Mouse (Mus musculus): ENCODE measurements at regions not wholly inside any gene's neighbourhood (a gene's known extent, or its start where the extent isn't known, plus 50 kb on each side); places are given as distances from the start of the nearest gene placed in this dataset.

- H3K9me3 ChIP-seq (ENCODE audit: control insufficient read depth), result no peaks in the 10 kb centered on the region
- TF ChIP-seq CTCF (IDR thresholded peaks at IDR 0.05; ENCODE audit: low read depth), result no peak
- no peaks in the 10 kb centered on the region for H3K36me3 ChIP-seq (ENCODE audit: control insufficient read depth, insufficient read depth)
- no peak overlapping the region for H3K9ac ChIP-seq (ENCODE audit: low read depth, low read length)
- no peak overlapping the region for H3K27ac ChIP-seq (ENCODE audit: low read depth, low read length)
- H3K4me3 ChIP-seq (ENCODE audit: low read depth, low read length), result no peak overlapping the region
- WGBS, result 96% methylated on average over 2 of the region's 2 CpGs
- no peaks in the 10 kb centered on the region for H3K27me3 ChIP-seq (replicated peaks; ENCODE audit: control insufficient read depth, insufficient read depth, low read length)
- no peak overlapping the region for H3K4me2 ChIP-seq (replicated peaks; ENCODE audit: low read depth)
- no peaks in the 10 kb centered on the region for H3K4me1 ChIP-seq (replicated peaks; ENCODE audit: control insufficient read depth, insufficient read depth, low read length)
- no peak for ATAC-seq
Measured at GRCm38 (mm10) chr16:24157753-24158152, 169.1 kb upstream of the Bcl6 start.

GRCm38 (mm10) chr16:24156729-24157430, 168.2 kb upstream of the Bcl6 start:
- 63% methylated on average over 6 of the region's 6 CpGs for WGBS
- no peaks in the 10 kb centered on the region for H3K4me1 ChIP-seq (replicated peaks; ENCODE audit: control insufficient read depth, insufficient read depth, low read length)
- no peak overlapping the region for H3K27ac ChIP-seq (ENCODE audit: low read depth, low read length)
- H3K36me3 ChIP-seq (ENCODE audit: control insufficient read depth, insufficient read depth), result no peaks in the 10 kb centered on the region
- H3K27me3 ChIP-seq (replicated peaks; ENCODE audit: control insufficient read depth, insufficient read depth, low read length), result no peaks in the 10 kb centered on the region
- H3K9me3 ChIP-seq (ENCODE audit: control insufficient read depth), result no peaks in the 10 kb centered on the region
- no peak overlapping the region for H3K4me2 ChIP-seq (replicated peaks; ENCODE audit: low read depth)
- no peak for ATAC-seq
- TF ChIP-seq CTCF (IDR thresholded peaks at IDR 0.05; ENCODE audit: low read depth), result no peak
- no peak overlapping the region for H3K9ac ChIP-seq (ENCODE audit: low read depth, low read length)
- H3K4me3 ChIP-seq (ENCODE audit: low read depth, low read length), result no peak overlapping the region

GRCm38 (mm10) chr16:24154816-24155357, 166.2 kb upstream of the Bcl6 start:
- WGBS, result 58% methylated on average over 4 of the region's 4 CpGs
- H3K27me3 ChIP-seq (replicated peaks; ENCODE audit: control insufficient read depth, insufficient read depth, low read length), result no peaks in the 10 kb centered on the region
- H3K36me3 ChIP-seq (ENCODE audit: control insufficient read depth, insufficient read depth), result no peaks in the 10 kb centered on the region
- H3K4me3 ChIP-seq (ENCODE audit: low read depth, low read length), result no peak overlapping the region
- H3K9me3 ChIP-seq (ENCODE audit: control insufficient read depth), result no peaks in the 10 kb centered on the region
- H3K27ac ChIP-seq (ENCODE audit: low read depth, low read length), result no peak overlapping the region
- ATAC-seq, result no peak
- H3K9ac ChIP-seq (ENCODE audit: low read depth, low read length), result no peak overlapping the region
- no peak for TF ChIP-seq CTCF (IDR thresholded peaks at IDR 0.05; ENCODE audit: low read depth)
- peaks cover 7% of the 10 kb centered on the region; the same call in 1 of the 2 replicates for H3K4me1 ChIP-seq (replicated peaks; ENCODE audit: control insufficient read depth, insufficient read depth, low read length)
- H3K4me2 ChIP-seq (replicated peaks; ENCODE audit: low read depth), result no peak overlapping the region

GRCm38 (mm10) chr16:24153943-24154342, 165.3 kb upstream of the Bcl6 start:
- no peaks in the 10 kb centered on the region for H3K27me3 ChIP-seq (replicated peaks; ENCODE audit: control insufficient read depth, insufficient read depth, low read length)

DNA sequence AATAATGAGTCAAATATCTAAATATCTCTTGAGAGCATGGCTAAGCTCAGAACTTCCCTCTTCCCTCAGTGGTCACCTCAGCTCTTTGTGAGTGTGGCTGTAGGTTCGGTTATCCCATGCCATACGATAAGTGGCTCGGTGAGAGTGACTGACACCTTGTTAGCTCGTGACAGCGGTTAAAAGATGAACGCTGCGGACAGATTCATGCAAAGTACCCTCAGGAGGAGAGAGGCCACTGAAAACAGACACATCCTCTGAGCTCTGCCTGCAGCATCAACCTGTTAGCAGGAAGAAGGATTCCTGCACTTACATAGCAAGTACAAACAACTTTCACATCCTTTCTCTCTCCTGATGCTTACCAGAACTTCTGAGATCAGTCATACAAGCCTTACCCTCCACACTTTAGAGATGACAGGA, 163.2 kb upstream of the Bcl6 start:
- Histone ChIP-seq H3K36me3 (ENCODE audit: control insufficient read depth, insufficient read depth) (no peaks in the 10 kb centered on the region), H3K27me3 (replicated peaks; ENCODE audit: control insufficient read depth, insufficient read depth, low read length) (no peaks in the 10 kb centered on the region), H3K9ac (ENCODE audit: low read depth, low read length) (no peak overlapping the region), H3K27ac (ENCODE audit: low read depth, low read length) (no peak overlapping the region), H3K9me3 (ENCODE audit: control insufficient read depth) (no peaks in the 10 kb centered on the region), H3K4me1 (replicated peaks; ENCODE audit: control insufficient read depth, insufficient read depth, low read length) (peaks cover 7% of the 10 kb centered on the region; the same call in 1 of the 2 replicates), H3K4me3 (ENCODE audit: low read depth, low read length) (no peak overlapping the region), H3K4me2 (replicated peaks; ENCODE audit: low read depth) (no peak overlapping the region; the same call in 1 of the 2 replicates)
- 59% methylated on average over 7 of the region's 7 CpGs for WGBS
- no peak for TF ChIP-seq CTCF (IDR thresholded peaks at IDR 0.05; ENCODE audit: low read depth)
- ATAC-seq, result no peak

More at GRCm38 (mm10) chr16:24153943-24154342, 165.3 kb upstream of the Bcl6 start:
- Histone ChIP-seq H3K4me2 (replicated peaks; ENCODE audit: low read depth) (no peak overlapping the region), H3K4me3 (ENCODE audit: low read depth, low read length) (no peak overlapping the region), H3K9ac (ENCODE audit: low read depth, low read length) (no peak overlapping the region), H3K4me1 (replicated peaks; ENCODE audit: control insufficient read depth, insufficient read depth, low read length) (peaks cover 7% of the 10 kb centered on the region; the same call in 1 of the 2 replicates), H3K36me3 (ENCODE audit: control insufficient read depth, insufficient read depth) (no peaks in the 10 kb centered on the region), H3K27ac (ENCODE audit: low read depth, low read length) (no peak overlapping the region), H3K9me3 (ENCODE audit: control insufficient read depth) (no peaks in the 10 kb centered on the region)
- WGBS, result 28% methylated on average over 1 of the region's 1 CpGs
- ATAC-seq, result no peak
- no peak for TF ChIP-seq CTCF (IDR thresholded peaks at IDR 0.05; ENCODE audit: low read depth)

DNA sequence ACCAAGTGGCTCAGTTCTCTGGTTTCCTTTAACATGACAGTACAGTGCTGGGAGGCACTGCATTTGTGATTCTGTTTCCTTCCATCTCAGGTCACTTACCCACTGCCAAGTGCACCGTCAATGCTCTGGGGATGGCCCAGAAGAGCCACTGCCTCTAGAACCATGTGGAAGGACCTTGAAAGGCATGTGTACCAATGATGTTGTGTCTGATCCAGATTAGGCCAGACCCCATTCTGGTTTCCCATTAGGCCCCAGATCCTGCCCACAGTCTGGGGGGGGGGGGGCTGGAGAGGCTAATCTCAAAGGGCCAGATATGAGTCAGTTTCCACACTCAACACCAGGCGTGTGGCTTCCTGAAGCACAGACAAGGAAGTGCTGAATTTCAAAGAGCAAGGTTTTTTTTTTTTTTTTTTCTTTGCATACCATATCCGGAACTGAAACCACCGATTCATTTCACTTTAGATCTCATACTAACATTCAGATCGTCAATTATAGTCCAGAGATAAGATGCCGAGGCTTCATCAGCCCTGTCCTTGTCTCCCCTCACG, 162.6 kb upstream of the Bcl6 start:
- Histone ChIP-seq H3K9ac (ENCODE audit: low read depth, low read length) (no peak overlapping the region), H3K4me1 (replicated peaks; ENCODE audit: control insufficient read depth, insufficient read depth, low read length) (peaks cover 7% of the 10 kb centered on the region; the same call in 1 of the 2 replicates), H3K4me2 (replicated peaks; ENCODE audit: low read depth) (no peak overlapping the region; the same call in 1 of the 2 replicates), H3K36me3 (ENCODE audit: control insufficient read depth, insufficient read depth) (no peaks in the 10 kb centered on the region), H3K27ac (ENCODE audit: low read depth, low read length) (peak overlapping the region; percentile 73), H3K9me3 (ENCODE audit: control insufficient read depth) (no peaks in the 10 kb centered on the region), H3K27me3 (replicated peaks; ENCODE audit: control insufficient read depth, insufficient read depth, low read length) (no peaks in the 10 kb centered on the region), H3K4me3 (ENCODE audit: low read depth, low read length) (no peak overlapping the region)
- 0 out of 2 replicates have a peak, but pooled peaks have one; percentile 13 for TF ChIP-seq CTCF (IDR thresholded peaks at IDR 0.05; ENCODE audit: low read depth)
- WGBS, result 17% methylated on average over 7 of the region's 7 CpGs
- ATAC-seq, result peak; percentile 65

All from intestine, postnatal 0 days (tissue).